ENCODE assay signal across 8 mouse cellular contexts in the genomic region with DNA sequence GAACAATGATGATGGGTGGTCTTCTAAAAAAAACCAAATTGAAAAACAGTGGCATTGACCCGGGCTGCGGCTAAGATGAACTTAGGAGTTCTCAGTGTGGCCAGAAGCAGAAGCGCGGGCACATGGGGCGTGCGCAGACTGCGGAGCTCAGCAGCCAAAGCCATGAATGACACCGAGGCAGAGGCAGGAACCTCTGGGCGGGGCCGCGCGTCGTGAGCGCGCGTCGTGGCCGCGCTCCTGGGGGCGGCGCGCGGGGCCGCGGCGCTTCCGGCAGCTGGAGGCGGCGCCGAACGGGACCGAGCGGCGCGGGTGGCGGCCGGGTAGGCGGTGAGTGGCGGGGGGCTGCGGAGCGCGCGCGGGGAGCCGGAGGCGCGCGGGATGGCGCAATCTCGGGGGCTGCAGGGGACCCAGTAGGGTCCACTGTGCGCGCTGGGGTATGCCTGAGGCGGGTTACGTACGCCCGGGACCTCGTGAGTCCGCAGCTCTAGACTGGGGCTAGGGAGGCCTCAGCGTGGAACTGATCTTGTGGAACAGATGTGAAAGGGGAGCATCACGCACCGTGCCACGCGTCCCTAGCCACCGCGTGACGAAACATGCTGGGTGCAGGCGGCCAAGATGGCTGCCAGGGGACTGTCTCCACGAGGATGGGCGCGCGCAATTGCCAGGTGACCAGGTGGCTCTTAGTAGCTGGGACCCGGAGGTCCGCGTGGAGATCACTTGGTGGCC. TPM values are rescaled to one million over a fixed set of nuclear protein-coding genes. Genes with fewer than 3 reads are reported as not detected.
A peak's percentile ranks its signal among the peaks of the same experiment; 100 is the strongest.
DNase-seq lines count a peak whose midpoint lies in the region; ATAC-seq lines count a peak whose summit lies in the region.

Gene Sfxn1, plus strand, starts transcription at position 264 of the 726 bp plus-strand sequence.

- peak; percentile 83 for ATAC-seq in forebrain, embryonic 11.5 days (replicated peaks; ENCODE audit: low FRiP score)
- ATAC-seq in heart, embryonic 15.5 days (replicated peaks; ENCODE audit: insufficient number of reproducible peaks, insufficient read depth, low FRiP score, low read depth), result peak; percentile 75
- ATAC-seq in liver, embryonic 13.5 days (ENCODE audit: low read depth), result peak; percentile 86
- ATAC-seq in stomach, embryonic 16.5 days (ENCODE audit: insufficient read depth, low FRiP score), result peak; percentile 81

- H3K27me3 ChIP-seq in forebrain, embryonic 11.5 days (ENCODE audit: control insufficient read depth, insufficient read depth, low read length), result no peaks in the 10 kb centered on the region
- no peaks in the 10 kb centered on the region for H3K27me3 ChIP-seq in heart, embryonic 15.5 days
- H3K27me3 ChIP-seq in liver, embryonic 13.5 days, result no peaks in the 10 kb centered on the region
- no peaks in the 10 kb centered on the region for H3K27me3 ChIP-seq in stomach, embryonic 16.5 days (ENCODE audit: control insufficient read depth, insufficient read depth, low read length)

- no peaks in the 10 kb centered on the region for H3K9me3 ChIP-seq in forebrain, embryonic 11.5 days (ENCODE audit: control insufficient read depth, low read length)
- no peaks in the 10 kb centered on the region for H3K9me3 ChIP-seq in heart, embryonic 15.5 days (replicated peaks)
- no peaks in the 10 kb centered on the region for H3K9me3 ChIP-seq in liver, embryonic 13.5 days (replicated peaks)
- H3K9me3 ChIP-seq in stomach, embryonic 16.5 days (replicated peaks; ENCODE audit: control insufficient read depth, low read length), result no peaks in the 10 kb centered on the region

- peak within 1 kb of the TSS; percentile 37; the same call in 1 of the 2 replicates for H3K27ac ChIP-seq in forebrain, embryonic 11.5 days (ENCODE audit: low read depth, low read length)
- peak within 1 kb of the TSS; percentile 88 for H3K27ac ChIP-seq in heart, embryonic 15.5 days
- peak within 1 kb of the TSS; percentile 83 for H3K27ac ChIP-seq in liver, embryonic 13.5 days
- H3K27ac ChIP-seq in stomach, embryonic 16.5 days (ENCODE audit: low read length), result peak within 1 kb of the TSS; percentile 85

- peak within 1 kb of the TSS; percentile 92 for H3K9ac ChIP-seq in forebrain, embryonic 11.5 days (ENCODE audit: low read length)
- peak within 1 kb of the TSS; percentile 92 for H3K9ac ChIP-seq in heart, embryonic 15.5 days
- H3K9ac ChIP-seq in liver, embryonic 13.5 days, result peak within 1 kb of the TSS; percentile 93
- H3K9ac ChIP-seq in stomach, embryonic 16.5 days (ENCODE audit: low read length), result peak within 1 kb of the TSS; percentile 92

- WGBS in forebrain, embryonic 11.5 days, result 1% methylated on average over 71 of the region's 74 CpGs
- WGBS in heart, embryonic 15.5 days, result 1% methylated on average over 74 of the region's 74 CpGs
- WGBS in liver, embryonic 13.5 days (ENCODE audit: insufficient replicate concordance), result 1% methylated on average over 74 of the region's 74 CpGs
- WGBS in stomach, embryonic 16.5 days, result under 1% methylated on average over 54 of the region's 74 CpGs

- H3K4me1 ChIP-seq in forebrain, embryonic 11.5 days (replicated peaks; ENCODE audit: control insufficient read depth, insufficient read depth, low read length), result no peaks in the 10 kb centered on the region; the same call in 1 of the 2 replicates
- peaks cover 24% of the 10 kb centered on the region for H3K4me1 ChIP-seq in heart, embryonic 15.5 days (replicated peaks)
- peaks cover 44% of the 10 kb centered on the region for H3K4me1 ChIP-seq in liver, embryonic 13.5 days (replicated peaks)
- peaks cover 12% of the 10 kb centered on the region for H3K4me1 ChIP-seq in stomach, embryonic 16.5 days (ENCODE audit: control insufficient read depth, insufficient read depth, low read length)

- peak within 1 kb of the TSS; percentile 61 for H3K4me2 ChIP-seq in forebrain, embryonic 11.5 days (ENCODE audit: low read depth, low read length, severe bottlenecking)
- peak within 1 kb of the TSS; percentile 81 for H3K4me2 ChIP-seq in heart, embryonic 15.5 days
- H3K4me2 ChIP-seq in liver, embryonic 13.5 days, result peak within 1 kb of the TSS; percentile 79
- H3K4me2 ChIP-seq in stomach, embryonic 16.5 days (ENCODE audit: low read depth, low read length), result peak within 1 kb of the TSS; percentile 78

- no peaks in the 10 kb centered on the region; the same call in 1 of the 2 replicates for H3K36me3 ChIP-seq in forebrain, embryonic 11.5 days (ENCODE audit: control insufficient read depth, insufficient read depth, low read length)
- H3K36me3 ChIP-seq in heart, embryonic 15.5 days, result no peaks in the 10 kb centered on the region
- H3K36me3 ChIP-seq in liver, embryonic 13.5 days, result peaks cover 22% of the 10 kb centered on the region
- H3K36me3 ChIP-seq in stomach, embryonic 16.5 days (ENCODE audit: control insufficient read depth, insufficient read depth, low read length), result no peaks in the 10 kb centered on the region

- H3K4me3 ChIP-seq in forebrain, embryonic 11.5 days (ENCODE audit: low read depth, low read length), result peak within 1 kb of the TSS; percentile 75
- peak within 1 kb of the TSS; percentile 94 for H3K4me3 ChIP-seq in heart, embryonic 15.5 days
- peak within 1 kb of the TSS; percentile 90 for H3K4me3 ChIP-seq in liver, embryonic 13.5 days (replicated peaks)
- H3K4me3 ChIP-seq in stomach, embryonic 16.5 days (replicated peaks; ENCODE audit: low read length), result peak within 1 kb of the TSS; percentile 82

- peak; percentile 46 to 67 for DNase-seq in CD8-positive naive resting alpha-beta T cell, adult 2 months (ENCODE audit: low read depth in 2 of 2, low spot score in 2 of 2)
- DNase-seq in c-Kit-negative CD71-positive TER-119-positive erythroid progenitor cells, embryonic 14.5 days (ENCODE audit: low read depth, low spot score), result peak; percentile 30
- DNase-seq in forebrain, embryonic 11.5 days (ENCODE audit: low spot score), result peak; percentile 88
- DNase-seq in kidney, postnatal 25 days, result peak; percentile 72 to 91
- DNase-seq in liver, embryonic 13.5 days, result peak; percentile 68
- DNase-seq in natural killer cell, adult 2 months (ENCODE audit: low spot score in 2 of 2), result peak; percentile 54 to 72

RNA-seq across cellular contexts. Expression of gene Sfxn1, which starts in this region (rescaled TPM):
- polyA plus RNA-seq in forebrain, embryonic 11.5 days (2014; fragmentation: Nextera tagmentation; extraction: Ambion mirVana), result 94.5 and 96.9 TPM in 2 replicates
- polyA plus RNA-seq in heart, embryonic 15.5 days (2015; fragmentation: Nextera tagmentation; extraction: Ambion mirVana), result 21.0 and 29.3 TPM in 2 replicates
- polyA plus RNA-seq in liver, embryonic 13.5 days (2015; fragmentation: Nextera tagmentation; extraction: Ambion mirVana), result 75.0 and 78.7 TPM in 2 replicates
- 57.4 and 64.0 TPM in 2 replicates for polyA plus RNA-seq in stomach, embryonic 16.5 days (2015; fragmentation: Nextera tagmentation; extraction: Ambion mirVana)

Comparison
In these comparisons a context has a peak if more than half of its experiments do, and no peak if none do; other contexts are left out.
1. Peak in every context shown above with its lines: DNase-seq, ATAC-seq, H3K4me3 ChIP-seq and H3K27ac ChIP-seq.
2. DNase-seq: peak in every context shown above with its lines; median percentile 88 in forebrain, embryonic 11.5 days; 82 in kidney, postnatal 25 days; 68 in liver, embryonic 13.5 days; 63 in natural killer cell, adult 2 months; 56 in CD8-positive naive resting alpha-beta T cell, adult 2 months; 30 in c-Kit-negative CD71-positive TER-119-positive erythroid progenitor cells, embryonic 14.5 days.
3. H3K27ac ChIP-seq: peak in every context shown above with its lines; median percentile 88 in heart, embryonic 15.5 days; 85 in stomach, embryonic 16.5 days; 83 in liver, embryonic 13.5 days; 37 in forebrain, embryonic 11.5 days.